Mouse (Mus musculus) bone marrow, adult 2 months (tissue): ENCODE results near the gene Med16.

Experiments used
- CTCF ChIP-seq: fragments of 200-500 bp; IDR thresholded peaks from 2 replicates; pipeline ENCODE4 v1.5.1; 2011; ENCODE audit warnings: low read length, control low read depth; ENCODE audit not compliant: control insufficient read depth, insufficient read depth
- POLR2A ChIP-seq: fragments of 200-500 bp; IDR thresholded peaks from 2 replicates; pipeline ENCODE4 v1.6.1; 2011; ENCODE audit warnings: low read depth, mild to moderate bottlenecking, control low read depth, low read length, borderline replicate concordance; ENCODE audit not compliant: control insufficient read depth

DNA sequence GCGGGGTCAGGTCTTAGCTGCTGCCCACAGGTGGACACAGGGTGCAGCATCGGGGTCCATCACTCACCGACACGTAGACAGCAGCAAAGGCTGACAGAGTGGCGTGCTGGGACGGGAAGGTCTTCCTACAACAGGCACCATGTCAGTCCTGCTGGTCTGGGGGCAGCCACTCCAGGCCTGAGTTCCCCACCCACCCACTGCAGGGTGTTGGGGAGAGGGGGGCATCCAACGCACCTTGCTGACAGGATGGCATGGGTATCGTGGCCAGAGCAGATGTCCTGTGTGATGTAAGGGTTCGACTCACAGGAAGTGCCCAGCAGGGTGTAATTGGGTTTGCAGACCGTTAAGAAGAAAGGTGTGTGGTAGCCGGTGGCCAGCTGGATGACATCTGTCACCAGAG is 42.1 kb downstream of the Med16 start:
- TF ChIP-seq CTCF (no peak), POLR2A (no peak)
